Mouse (Mus musculus): ENCODE results near the gene Myh14. TPM values are rescaled to one million over a fixed set of nuclear protein-coding genes. Genes with fewer than 3 reads are reported as not detected.

Gene Myh14
- total and polyA plus RNA-seq, 3 experiments, result 0.09 to 1.5 (median 0.60) TPM

- H3K27me3 ChIP-seq (replicated peaks), result no peaks in the 10 kb centered on the region
- H3K9ac ChIP-seq (ENCODE audit: insufficient read depth, low read depth), result no peak overlapping the region
- TF ChIP-seq RCOR1 (conservative IDR thresholded peaks at IDR 0.05; ENCODE audit: low read depth, low read length) (no peak), MXI1 (IDR thresholded peaks at IDR 0.05; ENCODE audit: low read depth, low read length) (no peak), E2F4 (IDR thresholded peaks at IDR 0.05; ENCODE audit: insufficient replicate concordance, low read depth, low read length) (no peak), KAT2A (IDR thresholded peaks at IDR 0.05; ENCODE audit: insufficient replicate concordance, low read length) (no peak), ELF1 (IDR thresholded peaks at IDR 0.05; ENCODE audit: low read depth, low read length) (no peak), CHD1 (IDR thresholded peaks at IDR 0.05; ENCODE audit: low read depth, low read length) (no peak), TCF12 (IDR thresholded peaks at IDR 0.05; ENCODE audit: low read depth, low read length) (no peak)
- no peaks in the 10 kb centered on the region for H3K79me2 ChIP-seq (replicated peaks; ENCODE audit: control insufficient read depth, extremely low read depth, insufficient read depth, poor library complexity, severe bottlenecking)
- peaks cover 2% of the 10 kb centered on the region for H3K9me3 ChIP-seq (replicated peaks; ENCODE audit: low read length)
- H3K4me3 ChIP-seq (replicated peaks in 1 of 3; ENCODE audit: low read depth in 2 of 3, low read length in 2 of 3, poor library complexity in 1 of 3), result no peak overlapping the region
- no peak for DNase-seq (ENCODE audit: extremely low read depth)
- dilution Hi-C loops (cut with MboI; ENCODE audit: extremely low pct_ligation_motif_present, extremely low pct_unique_long_range_greater_than_20kb, low sequenced_read_pairs), result no loop called here
- H3K4me2 ChIP-seq (ENCODE audit: insufficient read depth, low read depth, poor library complexity, severe bottlenecking), result no peak overlapping the region
- H3K27ac ChIP-seq (ENCODE audit: insufficient read depth, low read depth), result no peak overlapping the region
- in situ Hi-C loops (cut with MboI; ENCODE audit: low pct_ligation_motif_present, low pct_unique_long_range_greater_than_20kb, low sequenced_read_pairs), result loop anchor here (10.0 kb wide), 1 partner anchor 59 kb away; no protein-coding TSS in a partner anchor
- peaks cover 41 to 75% of the 10 kb centered on the region in 2 experiments for H3K36me3 ChIP-seq (replicated peaks in 1 of 2; ENCODE audit: control insufficient read depth in 1 of 2, insufficient read depth in 1 of 2, low read length in 1 of 2)
- peaks cover 7 to 23% of the 10 kb centered on the region in 2 experiments for H3K4me1 ChIP-seq (ENCODE audit: control insufficient read depth in 1 of 2, insufficient read depth in 2 of 2)
These were observed 85.0 kb downstream of the Myh14 start for GRCm38 (mm10) chr7:44585606-44586005.

- no peak overlapping the region for H3K4me2 ChIP-seq (ENCODE audit: insufficient read depth, low read depth, poor library complexity, severe bottlenecking)
- no peaks in the 10 kb centered on the region for H3K79me2 ChIP-seq (replicated peaks; ENCODE audit: control insufficient read depth, extremely low read depth, insufficient read depth, poor library complexity, severe bottlenecking)
- dilution Hi-C loops (cut with MboI; ENCODE audit: extremely low pct_ligation_motif_present, extremely low pct_unique_long_range_greater_than_20kb, low sequenced_read_pairs), result no loop called here
- H3K4me3 ChIP-seq (replicated peaks in 1 of 3; ENCODE audit: low read depth in 2 of 3, low read length in 2 of 3, poor library complexity in 1 of 3), result no peak overlapping the region
- H3K9me3 ChIP-seq (replicated peaks; ENCODE audit: low read length), result peaks cover 2% of the 10 kb centered on the region
- no peak overlapping the region for H3K9ac ChIP-seq (ENCODE audit: insufficient read depth, low read depth)
- peaks cover 7 to 19% of the 10 kb centered on the region in 2 experiments for H3K4me1 ChIP-seq (ENCODE audit: control insufficient read depth in 1 of 2, insufficient read depth in 2 of 2)
- H3K27ac ChIP-seq (ENCODE audit: insufficient read depth, low read depth), result no peak overlapping the region
- no peaks in the 10 kb centered on the region for H3K27me3 ChIP-seq (replicated peaks)
- TF ChIP-seq NRF1 (IDR thresholded peaks at IDR 0.05; ENCODE audit: low read depth, low read length) (no peak), POLR2AphosphoS2 (IDR thresholded peaks at IDR 0.05; ENCODE audit: low read depth, low read length) (no peak; the same call in 1 of the 2 replicates), BHLHE40 (IDR thresholded peaks at IDR 0.05; ENCODE audit: low read depth, low read length) (no peak), JUND (conservative IDR thresholded peaks at IDR 0.05; ENCODE audit: low read depth, low read length) (no peak), MYC (IDR thresholded peaks at IDR 0.05; ENCODE audit: low read depth, low read length) (no peak), IRF4 (IDR thresholded peaks at IDR 0.05; ENCODE audit: low read depth, low read length) (no peak), ZNF384 (IDR thresholded peaks at IDR 0.05; ENCODE audit: low read depth, low read length) (no peak), HCFC1 (IDR thresholded peaks at IDR 0.05; ENCODE audit: low read depth, low read length) (no peak), UBTF (IDR thresholded peaks at IDR 0.05; ENCODE audit: low read depth, low read length) (no peak), TCF12 (IDR thresholded peaks at IDR 0.05; ENCODE audit: low read depth, low read length) (no peak), EP300 (IDR thresholded peaks at IDR 0.05; ENCODE audit: low read length) (no peak), NELFE (IDR thresholded peaks at IDR 0.05; ENCODE audit: low read depth, low read length) (no peak), MAX (IDR thresholded peaks at IDR 0.05; ENCODE audit: low read length) (no peak), USF1 (IDR thresholded peaks at IDR 0.05; ENCODE audit: low read depth, low read length) (no peak), USF2 (conservative IDR thresholded peaks at IDR 0.05; ENCODE audit: low read depth, low read length) (no peak), MXI1 (IDR thresholded peaks at IDR 0.05; ENCODE audit: low read depth, low read length) (no peak), MAZ (IDR thresholded peaks at IDR 0.05; ENCODE audit: low read depth, low read length) (no peak), CTCF (conservative IDR thresholded peaks at IDR 0.05 in 1 of 2, IDR thresholded peaks at IDR 0.05 in 1 of 2; ENCODE audit: low read depth in 2 of 2, low read length in 2 of 2) (no peak), MEF2A (IDR thresholded peaks at IDR 0.05; ENCODE audit: borderline replicate concordance, low read depth, low read length) (no peak), SMC3 (IDR thresholded peaks at IDR 0.05; ENCODE audit: low read depth, low read length) (no peak)
- in situ Hi-C loops (cut with MboI; ENCODE audit: low pct_ligation_motif_present, low pct_unique_long_range_greater_than_20kb, low sequenced_read_pairs), result loop anchor here (10.0 kb wide), 1 partner anchor 60 kb away; no protein-coding TSS in a partner anchor
- peaks cover 41 to 78% of the 10 kb centered on the region in 2 experiments for H3K36me3 ChIP-seq (replicated peaks in 1 of 2; ENCODE audit: control insufficient read depth in 1 of 2, insufficient read depth in 1 of 2, low read length in 1 of 2)
- DNase-seq (ENCODE audit: extremely low read depth), result no peak
These were observed 85.7 kb downstream of the Myh14 start for GRCm38 (mm10) chr7:44584921-44585320.

Data from CH12.LX (cell line).